Mouse (Mus musculus): ENCODE measurements around the gene Adgrl3.

Adgrl3 gene

GRCm38 (mm10) chr5:81729620-81730019 lies 709.7 kb downstream of the Adgrl3 start:
- no peak for DNase-seq

GRCm38 (mm10) chr5:81736008-81736407 lies 716.1 kb downstream of the Adgrl3 start:
- DNase-seq, result no peak

- DNase-seq, result no peak
Measured at GRCm38 (mm10) chr5:81738286-81739032, 718.5 kb downstream of the Adgrl3 start.

- DNase-seq, result no peak
Measured at GRCm38 (mm10) chr5:81752426-81752825, 732.5 kb downstream of the Adgrl3 start.

GRCm38 (mm10) chr5:81755711-81756110 lies 735.8 kb downstream of the Adgrl3 start:
- no peak for DNase-seq

- no peak for DNase-seq
Measured at GRCm38 (mm10) chr5:81757093-81757725, 737.3 kb downstream of the Adgrl3 start.

- no peak for DNase-seq
Measured at GRCm38 (mm10) chr5:81776234-81776633, 756.3 kb downstream of the Adgrl3 start.

- no peak for DNase-seq
Measured at GRCm38 (mm10) chr5:81776746-81777145, 756.8 kb downstream of the Adgrl3 start.

GRCm38 (mm10) chr5:81784770-81785169 lies 764.8 kb downstream of the Adgrl3 start:
- DNase-seq, result no peak

- no peak for DNase-seq
Measured at GRCm38 (mm10) chr5:81790710-81791109, 770.8 kb downstream of the Adgrl3 start.

- DNase-seq, result no peak
Measured at GRCm38 (mm10) chr5:81794125-81794524, 774.2 kb downstream of the Adgrl3 start.

GRCm38 (mm10) chr5:81794601-81795000 lies 774.7 kb downstream of the Adgrl3 start:
- no peak for DNase-seq

- no peak for DNase-seq
Measured at GRCm38 (mm10) chr5:81796128-81796527, 776.2 kb downstream of the Adgrl3 start.

GRCm38 (mm10) chr5:81810966-81811365 lies 791.0 kb downstream of the Adgrl3 start:
- no peak for DNase-seq

GRCm38 (mm10) chr5:81832076-81832475 lies 812.1 kb downstream of the Adgrl3 start:
- DNase-seq, result no peak

GRCm38 (mm10) chr5:81832679-81833078 lies 812.7 kb downstream of the Adgrl3 start:
- no peak for DNase-seq

GRCm38 (mm10) chr5:81837860-81838259 lies 817.9 kb downstream of the Adgrl3 start:
- no peak for DNase-seq

- DNase-seq, result no peak
Measured at GRCm38 (mm10) chr5:81843798-81844197, 823.9 kb downstream of the Adgrl3 start.

- DNase-seq, result no peak
Measured at GRCm38 (mm10) chr5:81870336-81870735, 850.4 kb downstream of the Adgrl3 start.

Measured in thymus, postnatal 4 days (tissue).